Mouse (Mus musculus) intestine, embryonic 16.5 days (tissue): ENCODE results near the gene Uvrag. TPM values are rescaled to one million over a fixed set of nuclear protein-coding genes. Genes with fewer than 3 reads are reported as not detected.

Experiments
- ATAC-seq: fragments of 200-750 bp; cut with Nextera tagmentation; 2 replicates; pipeline ENCODE4 v1.8.0; 2017; ENCODE audit warnings: moderate TSS enrichment, moderate library complexity
- H3K27ac ChIP-seq: fragments of 300-500 bp; sonication (generic); 2 replicates; pipeline ENCODE4 v1.5.1; 2014; ENCODE audit warnings: mild to moderate bottlenecking, low read length
- H3K27me3 ChIP-seq: fragments of 300-500 bp; sonication (generic); replicated peaks from 2 replicates; pipeline ENCODE4 v1.6.1; 2014; ENCODE audit warnings: low read length, control low read depth, mixed read lengths; ENCODE audit not compliant: control insufficient read depth, insufficient read depth
- H3K36me3 ChIP-seq: fragments of 300-500 bp; sonication (generic); 2 replicates; pipeline ENCODE4 v1.6.1; 2014; ENCODE audit warnings: low read length, control low read depth; ENCODE audit not compliant: control insufficient read depth, insufficient read depth
- H3K4me1 ChIP-seq: fragments of 300-500 bp; sonication (generic); 2 replicates; pipeline ENCODE4 v1.6.1; 2014; ENCODE audit warnings: low read length, control low read depth, mixed read lengths; ENCODE audit not compliant: control insufficient read depth, insufficient read depth
- H3K4me2 ChIP-seq: fragments of 300-500 bp; sonication (generic); 2 replicates; pipeline ENCODE4 v1.6.1; 2014; ENCODE audit warnings: low read depth, low read length, control low read depth
- H3K4me3 ChIP-seq: fragments of 300-500 bp; sonication (generic); 2 replicates; pipeline ENCODE4 v1.5.1; 2014; ENCODE audit warnings: mild to moderate bottlenecking, low read length
- H3K9ac ChIP-seq: fragments of 300-500 bp; sonication (generic); 2 replicates; pipeline ENCODE4 v1.6.1; 2014; ENCODE audit warnings: low read depth, low read length
- H3K9me3 ChIP-seq: fragments of 300-500 bp; sonication (generic); 2 replicates; pipeline ENCODE4 v1.6.1; 2016; ENCODE audit warnings: low read length, control low read depth; ENCODE audit not compliant: control insufficient read depth
- WGBS: fragments of 180-500 bp; shearing (Covaris S2); extraction: QIAGEN DNeasy Blood & Tissue Kit; methylation state at CpG from one replicate; pipeline ENCODE4 v1.1.7; 2014; 5-methylcytosine and 5-hydroxymethylcytosine counted together
- polyA plus RNA-seq: library from polyadenylated mRNA; unstranded; fragments of >200 nt; fragmentation: Nextera tagmentation; extraction: Ambion mirVana; gene quantifications from 2 replicates; pipeline ENCODE4 v1.2.1, GENCODE M21; 2015

The Uvrag gene
- polyA plus RNA-seq, 1 experiment from 2014 or later: 17.4 TPM

GRCm38 (mm10) chr7:98910712-98911111, 230.2 kb downstream of the Uvrag start:
- 66% methylated on average over 11 of the region's 11 CpGs for WGBS
- H3K9me3 ChIP-seq: no peaks in the 10 kb centered on the region
- H3K4me2 ChIP-seq: no peak overlapping the region
- no peak overlapping the region for H3K4me3 ChIP-seq
- H3K27ac ChIP-seq: no peak overlapping the region
- H3K4me1 ChIP-seq: peaks cover 14% of the 10 kb centered on the region; the same call in 1 of the 2 replicates
- H3K36me3 ChIP-seq: no peaks in the 10 kb centered on the region
- no peak overlapping the region for H3K9ac ChIP-seq
- no peaks in the 10 kb centered on the region for H3K27me3 ChIP-seq
- no peak for ATAC-seq

DNA sequence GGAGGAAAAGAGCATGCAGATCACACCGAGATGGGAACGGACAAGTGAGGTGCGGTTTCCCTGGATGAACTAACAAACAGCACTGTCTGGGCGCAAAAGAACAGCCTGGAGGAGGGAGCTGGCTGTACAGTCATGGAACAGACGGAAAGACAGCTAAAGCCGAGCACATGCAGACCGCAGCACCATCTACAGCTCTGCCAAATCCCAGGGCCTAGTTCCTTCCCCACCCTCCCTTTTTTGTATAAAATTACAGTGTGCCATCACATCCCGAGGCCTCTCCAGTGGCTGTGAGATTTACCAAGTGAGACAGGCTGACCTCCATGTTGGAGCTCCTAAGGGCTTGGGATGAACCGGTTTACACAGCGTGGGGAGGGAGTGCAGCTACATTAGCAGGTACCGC, 230.8 kb downstream of the Uvrag start:
- 76% methylated on average over 11 of the region's 11 CpGs for WGBS
- H3K4me2 ChIP-seq: no peak overlapping the region
- H3K27me3 ChIP-seq: no peaks in the 10 kb centered on the region
- ATAC-seq: no peak
- H3K4me1 ChIP-seq: peaks cover 16% of the 10 kb centered on the region; the same call in 1 of the 2 replicates
- no peaks in the 10 kb centered on the region for H3K36me3 ChIP-seq
- no peaks in the 10 kb centered on the region for H3K9me3 ChIP-seq
- H3K27ac ChIP-seq: no peak overlapping the region
- H3K4me3 ChIP-seq: no peak overlapping the region
- no peak overlapping the region for H3K9ac ChIP-seq

DNA sequence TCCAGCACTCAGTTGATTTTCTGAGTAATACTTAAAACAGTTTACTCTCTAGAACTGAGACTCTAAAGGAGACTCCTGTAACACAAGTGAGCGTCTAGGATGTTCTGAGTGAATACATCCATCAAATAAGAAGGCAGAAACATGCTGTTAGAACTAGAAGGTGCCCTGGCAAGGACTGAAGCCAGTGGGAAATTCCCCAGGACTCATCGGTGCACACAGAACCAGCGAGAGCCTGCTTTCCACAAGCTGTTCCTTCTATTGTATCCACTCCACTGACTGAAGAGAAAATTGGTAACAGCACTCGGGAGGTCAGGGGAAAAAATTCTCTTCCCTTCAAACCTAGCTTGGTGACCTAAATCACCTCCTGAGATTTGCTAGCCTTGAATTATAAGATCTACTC, 233.5 kb downstream of the Uvrag start:
- Histone ChIP-seq H3K9ac (no peak overlapping the region), H3K4me2 (no peak overlapping the region), H3K4me3 (no peak overlapping the region), H3K4me1 (peaks cover 36% of the 10 kb centered on the region), H3K36me3 (no peaks in the 10 kb centered on the region), H3K27ac (no peak overlapping the region), H3K9me3 (no peaks in the 10 kb centered on the region), H3K27me3 (no peaks in the 10 kb centered on the region)
- 74% methylated on average over 4 of the region's 4 CpGs for WGBS
- ATAC-seq: no peak

- no peak overlapping the region for H3K4me3 ChIP-seq
- H3K27me3 ChIP-seq: no peaks in the 10 kb centered on the region
- ATAC-seq: peak; percentile 39; the same call in 1 of the 2 replicates
- H3K27ac ChIP-seq: 0 out of 2 replicates have a peak overlapping the region, but pooled peaks have one; percentile 9
- no peaks in the 10 kb centered on the region for H3K36me3 ChIP-seq
- peaks cover 3% of the 10 kb centered on the region; the same call in 1 of the 2 replicates for H3K9me3 ChIP-seq
- WGBS: 59% methylated on average over 21 of the region's 21 CpGs
- no peak overlapping the region for H3K9ac ChIP-seq
- H3K4me1 ChIP-seq: peaks cover 29% of the 10 kb centered on the region
- no peak overlapping the region for H3K4me2 ChIP-seq
Observed at GRCm38 (mm10) chr7:98904659-98905362, 236.1 kb downstream of the Uvrag start.

- 36% methylated on average over 5 of the region's 5 CpGs for WGBS
- H3K27me3 ChIP-seq: no peaks in the 10 kb centered on the region
- H3K27ac ChIP-seq: no peak overlapping the region
- H3K4me1 ChIP-seq: peaks cover 29% of the 10 kb centered on the region
- H3K9me3 ChIP-seq: peaks cover 3% of the 10 kb centered on the region; the same call in 1 of the 2 replicates
- H3K9ac ChIP-seq: no peak overlapping the region
- no peak overlapping the region for H3K4me3 ChIP-seq
- peak; percentile 54 for ATAC-seq
- H3K36me3 ChIP-seq: no peaks in the 10 kb centered on the region
- H3K4me2 ChIP-seq: no peak overlapping the region
Observed at GRCm38 (mm10) chr7:98903884-98904283, 237.1 kb downstream of the Uvrag start.

- WGBS: 93% methylated on average over 1 of the region's 1 CpGs
- H3K4me1 ChIP-seq: peaks cover 39% of the 10 kb centered on the region
- H3K9me3 ChIP-seq: peaks cover 3% of the 10 kb centered on the region; the same call in 1 of the 2 replicates
- H3K4me3 ChIP-seq: no peak overlapping the region
- no peaks in the 10 kb centered on the region for H3K36me3 ChIP-seq
- H3K27me3 ChIP-seq: no peaks in the 10 kb centered on the region
- H3K9ac ChIP-seq: no peak overlapping the region
- no peak overlapping the region for H3K4me2 ChIP-seq
- no peak overlapping the region for H3K27ac ChIP-seq
- ATAC-seq: no peak
Observed at GRCm38 (mm10) chr7:98901120-98901519, 239.8 kb downstream of the Uvrag start.

DNA sequence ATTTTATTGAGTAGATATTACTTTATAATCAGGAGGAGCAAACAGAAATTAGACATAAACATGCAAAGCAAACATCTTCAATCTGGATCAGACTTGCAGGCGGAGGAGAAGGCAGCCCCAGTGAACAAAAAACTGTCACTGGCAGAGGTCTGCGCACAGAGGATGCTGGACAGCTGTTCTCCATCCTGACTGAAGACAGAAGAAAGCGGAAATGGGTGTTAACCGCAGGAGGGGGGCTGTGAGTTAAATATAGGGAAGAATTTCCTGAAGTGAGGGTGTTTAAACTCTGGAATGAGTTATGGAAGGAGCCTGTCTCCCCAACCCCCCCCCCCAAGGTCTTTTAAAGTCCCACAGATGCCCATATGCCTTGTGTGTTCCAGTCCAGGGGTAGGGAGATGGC, 241.1 kb downstream of the Uvrag start:
- Histone ChIP-seq H3K27ac (peak overlapping the region; percentile 32; the same call in 1 of the 2 replicates), H3K27me3 (no peaks in the 10 kb centered on the region), H3K4me2 (no peak overlapping the region), H3K4me3 (no peak overlapping the region), H3K36me3 (no peaks in the 10 kb centered on the region), H3K9ac (no peak overlapping the region), H3K4me1 (peaks cover 38% of the 10 kb centered on the region), H3K9me3 (peaks cover 3% of the 10 kb centered on the region; the same call in 1 of the 2 replicates)
- ATAC-seq: peak; percentile 69
- 57% methylated on average over 4 of the region's 4 CpGs for WGBS

DNA sequence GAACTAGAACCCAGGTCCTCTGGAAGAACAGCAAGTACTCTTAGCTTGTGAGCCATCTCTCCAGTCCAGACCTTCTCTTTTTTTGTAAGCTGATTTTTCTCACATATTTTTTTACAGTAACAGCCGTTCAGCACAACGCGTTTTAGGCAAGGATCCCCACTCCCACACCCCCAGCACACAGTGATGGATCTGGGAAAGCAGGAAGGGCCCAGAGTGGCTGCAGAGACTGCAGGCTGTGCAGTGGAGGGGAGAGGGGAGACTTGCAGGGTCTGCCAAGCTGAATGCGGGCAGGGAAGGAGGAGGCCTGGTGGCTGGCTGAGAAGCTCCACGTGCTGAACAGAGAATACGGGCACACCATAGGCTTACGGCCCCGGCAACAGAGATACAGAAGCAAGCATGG, 243.6 kb downstream of the Uvrag start:
- Histone ChIP-seq H3K27ac (no peak overlapping the region), H3K4me2 (no peak overlapping the region), H3K27me3 (no peaks in the 10 kb centered on the region), H3K9me3 (peaks cover 3% of the 10 kb centered on the region; the same call in 1 of the 2 replicates), H3K4me1 (peaks cover 27% of the 10 kb centered on the region), H3K36me3 (no peaks in the 10 kb centered on the region), H3K4me3 (no peak overlapping the region), H3K9ac (no peak overlapping the region)
- 86% methylated on average over 8 of the region's 8 CpGs for WGBS
- ATAC-seq: no peak

- H3K27ac ChIP-seq: no peak overlapping the region; the same call in 1 of the 2 replicates
- H3K4me2 ChIP-seq: no peak overlapping the region
- peaks cover 29% of the 10 kb centered on the region for H3K4me1 ChIP-seq
- H3K4me3 ChIP-seq: no peak overlapping the region
- no peak overlapping the region for H3K9ac ChIP-seq
- no peaks in the 10 kb centered on the region for H3K36me3 ChIP-seq
- no peak for ATAC-seq
- WGBS: 34% methylated on average over 10 of the region's 10 CpGs
- no peaks in the 10 kb centered on the region for H3K9me3 ChIP-seq
- no peaks in the 10 kb centered on the region for H3K27me3 ChIP-seq
Observed at GRCm38 (mm10) chr7:98895501-98896095, 245.3 kb downstream of the Uvrag start.
